Mouse (Mus musculus) kidney, postnatal 25 days (tissue): ENCODE measurements around the gene Ranbp9.

Experiments
- DNase-seq, 2 experiments: peaks; one replicate each; pipeline ENCODE4 v3.0.0; 2021; ENCODE audit warnings: mixed read lengths in 2 of 2

Ranbp9 gene

GRCm38 (mm10) chr13:43447721-43448120 is 33.4 kb downstream of the Ranbp9 start:
- no peak for DNase-seq

- no peak for DNase-seq
These were observed 35.3 kb downstream of the Ranbp9 start for GRCm38 (mm10) chr13:43445754-43446153.

- no peak for DNase-seq
These were observed 36.4 kb downstream of the Ranbp9 start for GRCm38 (mm10) chr13:43444717-43445116.

GRCm38 (mm10) chr13:43443706-43444105 is 37.4 kb downstream of the Ranbp9 start:
- DNase-seq: no peak

GRCm38 (mm10) chr13:43442551-43442950 is 38.5 kb downstream of the Ranbp9 start:
- DNase-seq: no peak

GRCm38 (mm10) chr13:43440376-43440775 is 40.7 kb downstream of the Ranbp9 start:
- DNase-seq: no peak

GRCm38 (mm10) chr13:43433395-43433794 is 47.7 kb downstream of the Ranbp9 start:
- no peak for DNase-seq

GRCm38 (mm10) chr13:43428436-43428835 is 52.6 kb downstream of the Ranbp9 start:
- DNase-seq: no peak

GRCm38 (mm10) chr13:43415249-43415648 is 65.8 kb downstream of the Ranbp9 start:
- DNase-seq: no peak

GRCm38 (mm10) chr13:43413611-43414010 is 67.5 kb downstream of the Ranbp9 start:
- DNase-seq: peak; percentile 36 to 51

- DNase-seq: no peak
These were observed 68.8 kb downstream of the Ranbp9 start for GRCm38 (mm10) chr13:43412311-43412710.

GRCm38 (mm10) chr13:43399576-43399975 is 81.5 kb downstream of the Ranbp9 start:
- no peak for DNase-seq

GRCm38 (mm10) chr13:43398297-43399080 is 82.6 kb downstream of the Ranbp9 start, which contains the start of gene Nol7:
Gene Nol7 (plus strand): TSS chr13:43398390.
- DNase-seq: peak; percentile 96 to 97

GRCm38 (mm10) chr13:43397700-43398296 is 83.3 kb downstream of the Ranbp9 start:
- DNase-seq: no peak

- no peak for DNase-seq
These were observed 95.8 kb downstream of the Ranbp9 start for GRCm38 (mm10) chr13:43385321-43385720.

GRCm38 (mm10) chr13:43379989-43380388 is 101.1 kb downstream of the Ranbp9 start:
- DNase-seq: no peak

GRCm38 (mm10) chr13:43374918-43375432 is 106.1 kb downstream of the Ranbp9 start:
- peak in 1 of 2 experiments; percentile 9 for DNase-seq

- DNase-seq: no peak
These were observed 106.9 kb downstream of the Ranbp9 start for GRCm38 (mm10) chr13:43374205-43374604.

GRCm38 (mm10) chr13:43372892-43373291 is 108.2 kb downstream of the Ranbp9 start:
- no peak for DNase-seq

- DNase-seq: no peak
These were observed 111.0 kb downstream of the Ranbp9 start for GRCm38 (mm10) chr13:43370063-43370462.

GRCm38 (mm10) chr13:43365825-43366184 is 115.3 kb downstream of the Ranbp9 start:
- peak in 1 of 2 experiments; percentile 41 for DNase-seq

GRCm38 (mm10) chr13:43364985-43365824 is 115.9 kb downstream of the Ranbp9 start, which contains the start of gene Sirt5:
Gene Sirt5 (plus strand): TSS chr13:43365496.
- DNase-seq: peak; percentile 92 to 93

- peak; percentile 75 to 77 for DNase-seq
These were observed 118.7 kb downstream of the Ranbp9 start for GRCm38 (mm10) chr13:43362353-43362752.
